Mouse (Mus musculus) liver, postnatal 0 days (tissue): ENCODE data around the gene Fbln7. TPM values are rescaled to one million over a fixed set of nuclear protein-coding genes. Genes with fewer than 3 reads are reported as not detected.

Experiments used
- ATAC-seq: fragments of 200-750 bp; cut with Nextera tagmentation; 2 replicates; pipeline ENCODE4 v1.8.0; 2017; ENCODE audit warnings: mild to moderate bottlenecking, moderate library complexity
- DNase-seq: peaks from one replicate; pipeline ENCODE4 v3.0.0-alpha.2; 2016
- H3K27ac ChIP-seq: fragments of 300-500 bp; sonication (generic); 2 replicates; pipeline ENCODE4 v1.5.1; 2014; ENCODE audit warnings: antibody characterized with exemption, moderate library complexity, mild to moderate bottlenecking, low read depth
- H3K27me3 ChIP-seq: fragments of 300-500 bp; sonication (generic); 2 replicates; pipeline ENCODE4 v1.6.1; 2014; ENCODE audit warnings: low read length, control low read depth, mixed read lengths; ENCODE audit not compliant: insufficient read depth
- H3K36me3 ChIP-seq: fragments of 300-500 bp; sonication (generic); replicated peaks from 2 replicates; pipeline ENCODE4 v1.6.1; 2014; ENCODE audit warnings: mild to moderate bottlenecking, control low read depth, low read length, moderate library complexity, mixed read lengths; ENCODE audit not compliant: insufficient read depth
- H3K4me1 ChIP-seq: fragments of 300-500 bp; sonication (generic); 2 replicates; pipeline ENCODE4 v1.6.1; 2014; ENCODE audit warnings: antibody characterized with exemption, mild to moderate bottlenecking, control low read depth; ENCODE audit not compliant: insufficient read depth
- H3K4me2 ChIP-seq: fragments of 300-500 bp; sonication (generic); 2 replicates; pipeline ENCODE4 v1.6.1; 2014; ENCODE audit warnings: low read depth, mild to moderate bottlenecking, low read length, moderate library complexity, mixed read lengths
- H3K4me3 ChIP-seq: fragments of 300-500 bp; sonication (generic); 2 replicates; pipeline ENCODE4 v1.5.1; 2014; ENCODE audit warnings: low read depth, low read length
- H3K9ac ChIP-seq: fragments of 300-500 bp; sonication (generic); replicated peaks from 2 replicates; pipeline ENCODE4 v1.6.1; 2014; ENCODE audit warnings: mild to moderate bottlenecking, moderate library complexity
- H3K9me3 ChIP-seq: fragments of 300-500 bp; sonication (generic); 2 replicates; pipeline ENCODE4 v1.6.1; 2016; ENCODE audit warnings: mild to moderate bottlenecking, control low read depth, low read length, mixed read lengths
- CTCF ChIP-seq: sonication (generic); IDR thresholded peaks from 2 replicates; pipeline ENCODE4 v1.5.1; 2016; ENCODE audit warnings: antibody characterized with exemption, low read depth
- EP300 ChIP-seq: IDR thresholded peaks from 2 replicates; pipeline ENCODE4 v1.6.1; 2016; ENCODE audit warnings: antibody characterized with exemption, low read depth, mild to moderate bottlenecking
- WGBS: fragments of 180-500 bp; shearing (Covaris S2); extraction: QIAGEN DNeasy Blood & Tissue Kit; methylation state at CpG from one replicate; pipeline ENCODE4 v1.1.7; 2014; ENCODE audit not compliant: insufficient replicate concordance; 5-methylcytosine and 5-hydroxymethylcytosine counted together
- polyA plus RNA-seq: library from polyadenylated mRNA; unstranded; fragments of >200 nt; fragmentation: Nextera tagmentation; extraction: Ambion mirVana; gene quantifications from 2 replicates; pipeline ENCODE4 v1.2.1, GENCODE M21; 2015

The Fbln7 gene
- polyA plus RNA-seq, 1 experiment from 2014 or later: 0.16 TPM

DNA sequence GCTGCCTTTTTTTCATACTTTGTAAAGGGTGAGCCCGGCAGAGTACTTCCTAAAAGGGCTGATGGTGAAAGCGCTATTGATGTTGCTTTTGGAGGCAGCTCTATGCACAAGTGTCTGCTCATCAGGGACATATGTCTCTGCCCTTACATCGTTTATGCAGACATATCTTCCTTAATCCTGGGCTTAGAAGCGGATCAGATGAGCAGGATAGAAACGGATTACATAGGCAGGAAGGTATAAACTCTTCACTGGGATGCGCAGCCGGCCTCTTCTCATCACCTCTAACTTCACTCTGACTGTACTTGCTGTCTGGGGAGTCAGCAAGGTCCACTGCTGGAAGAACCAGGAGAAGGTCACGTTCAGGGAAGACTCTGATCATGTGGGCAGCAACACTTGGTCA lies 25.2 kb upstream of the Fbln7 start:
- no peak for ATAC-seq
- TF ChIP-seq EP300 (no peak), CTCF (no peak)
- WGBS: 86% methylated on average over 8 of the region's 8 CpGs
- peaks cover 45% of the 10 kb centered on the region for H3K36me3 ChIP-seq
- no peaks in the 10 kb centered on the region for H3K27me3 ChIP-seq
- H3K4me1 ChIP-seq: 0 out of 2 replicates have a peak, but pooled peaks cover 3% of the 10 kb centered on the region
- no peaks in the 10 kb centered on the region for H3K9me3 ChIP-seq
- H3K27ac ChIP-seq: no peak overlapping the region
- DNase-seq: no peak
- no peak overlapping the region for H3K4me3 ChIP-seq
- H3K9ac ChIP-seq: no peak overlapping the region
- H3K4me2 ChIP-seq: no peak overlapping the region

DNA sequence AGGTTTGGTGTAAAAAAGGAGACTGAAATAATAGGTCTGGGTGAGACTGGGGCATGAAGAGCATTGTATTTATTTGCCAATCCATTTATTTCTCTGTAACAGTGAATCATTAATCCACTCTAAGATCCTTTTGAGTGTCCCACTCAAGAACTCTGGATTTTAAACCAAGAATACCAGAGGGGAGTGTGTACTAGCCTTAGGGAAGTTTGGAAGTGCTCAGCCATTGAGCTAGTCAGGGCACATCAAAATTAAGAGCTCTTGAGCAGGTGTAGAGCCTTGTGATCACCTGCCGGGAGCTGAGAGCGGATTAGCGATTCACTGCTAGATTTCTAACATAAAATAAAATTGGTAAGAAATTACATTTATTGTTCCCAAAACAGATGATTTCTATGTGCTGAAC lies 24.2 kb upstream of the Fbln7 start:
- Histone ChIP-seq H3K36me3 (peaks cover 51% of the 10 kb centered on the region), H3K27ac (no peak overlapping the region), H3K4me3 (no peak overlapping the region), H3K27me3 (no peaks in the 10 kb centered on the region), H3K4me2 (no peak overlapping the region), H3K9ac (no peak overlapping the region), H3K4me1 (no peaks in the 10 kb centered on the region), H3K9me3 (no peaks in the 10 kb centered on the region)
- no peak for TF ChIP-seq EP300
- no peak for TF ChIP-seq CTCF
- no peak for ATAC-seq
- no peak for DNase-seq
- 95% methylated on average over 3 of the region's 3 CpGs for WGBS

DNA sequence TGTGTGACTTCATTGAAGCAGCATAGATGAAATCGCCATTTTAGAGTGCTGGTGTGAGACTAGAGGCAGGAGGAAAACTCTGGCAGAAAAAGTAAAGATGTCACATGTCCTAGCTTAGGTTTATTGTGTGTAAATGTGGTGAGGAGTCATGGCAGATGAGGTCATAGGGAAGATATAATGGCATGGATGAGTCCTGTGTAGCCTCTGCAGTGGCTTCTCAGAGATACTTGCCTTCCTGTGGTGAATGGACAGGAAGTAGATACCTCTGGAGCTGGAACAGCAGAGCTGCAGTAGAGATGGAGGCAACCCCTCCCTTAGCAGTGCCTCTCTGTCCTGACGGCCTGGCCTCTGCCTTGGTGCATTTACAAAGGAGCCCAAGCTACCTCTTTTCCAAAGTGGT lies 23.3 kb upstream of the Fbln7 start:
- DNase-seq (no peak), ATAC-seq (peak; percentile 31; the same call in 1 of the 2 replicates)
- Histone ChIP-seq H3K27me3 (no peaks in the 10 kb centered on the region), H3K9me3 (no peaks in the 10 kb centered on the region), H3K4me3 (no peak overlapping the region), H3K27ac (no peak overlapping the region), H3K9ac (no peak overlapping the region), H3K4me2 (no peak overlapping the region), H3K36me3 (peaks cover 49% of the 10 kb centered on the region), H3K4me1 (no peaks in the 10 kb centered on the region)
- WGBS: 65% methylated on average over 2 of the region's 2 CpGs
- TF ChIP-seq EP300 (no peak), CTCF (no peak)

DNA sequence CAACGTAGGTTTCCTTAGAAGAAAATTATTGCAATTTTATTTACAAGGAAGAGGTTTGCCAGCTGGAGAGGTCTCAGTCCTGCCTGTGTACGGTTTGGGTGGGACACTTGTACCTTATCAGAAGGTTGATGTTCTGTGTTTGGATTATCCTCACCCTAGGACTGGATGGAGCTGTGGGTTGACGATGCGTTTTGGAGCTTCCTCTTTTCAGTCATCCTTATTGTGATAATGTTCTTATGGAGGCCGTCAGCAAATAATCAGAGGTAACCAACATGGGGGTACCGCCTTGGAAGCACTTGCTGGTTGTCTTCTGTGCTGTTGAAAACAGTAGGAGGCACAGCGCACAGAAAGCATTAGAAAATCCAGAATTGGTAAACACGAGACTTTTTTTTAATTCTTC lies 20.3 kb upstream of the Fbln7 start:
- Histone ChIP-seq H3K4me1 (no peaks in the 10 kb centered on the region), H3K9ac (no peak overlapping the region), H3K27ac (no peak overlapping the region), H3K4me2 (no peak overlapping the region), H3K36me3 (peaks cover 50% of the 10 kb centered on the region), H3K27me3 (no peaks in the 10 kb centered on the region), H3K4me3 (no peak overlapping the region), H3K9me3 (no peaks in the 10 kb centered on the region)
- no peak for TF ChIP-seq CTCF
- no peak for TF ChIP-seq EP300
- 67% methylated on average over 8 of the region's 8 CpGs for WGBS
- no peak for DNase-seq
- no peak for ATAC-seq

DNA sequence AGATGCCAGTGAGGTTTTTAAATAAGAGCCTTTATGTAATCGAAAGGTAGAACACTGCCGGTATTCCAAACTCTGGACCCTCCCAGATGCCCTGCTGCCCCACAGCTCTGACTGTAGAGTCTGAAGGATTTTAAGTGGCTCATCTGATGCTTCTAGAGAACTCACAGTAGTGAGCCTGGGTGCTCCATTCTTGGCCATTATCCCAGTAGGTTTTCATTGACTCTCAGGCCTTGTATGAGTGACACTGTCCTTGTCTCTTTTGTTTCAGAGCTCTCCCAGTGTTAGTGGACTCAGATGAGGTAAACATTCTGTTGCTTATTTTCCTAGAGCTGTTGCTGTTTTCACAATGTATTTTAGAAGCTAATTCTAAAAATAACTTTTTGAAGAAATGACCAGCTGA lies 12.7 kb upstream of the Fbln7 start:
- Histone ChIP-seq H3K36me3 (peaks cover 62% of the 10 kb centered on the region), H3K9me3 (no peaks in the 10 kb centered on the region), H3K27ac (no peak overlapping the region), H3K4me3 (no peak overlapping the region), H3K27me3 (no peaks in the 10 kb centered on the region), H3K4me2 (no peak overlapping the region), H3K9ac (no peak overlapping the region), H3K4me1 (no peaks in the 10 kb centered on the region)
- ATAC-seq (no peak), DNase-seq (no peak)
- 90% methylated on average over 2 of the region's 2 CpGs for WGBS
- TF ChIP-seq CTCF: no peak
- TF ChIP-seq EP300: no peak

DNA sequence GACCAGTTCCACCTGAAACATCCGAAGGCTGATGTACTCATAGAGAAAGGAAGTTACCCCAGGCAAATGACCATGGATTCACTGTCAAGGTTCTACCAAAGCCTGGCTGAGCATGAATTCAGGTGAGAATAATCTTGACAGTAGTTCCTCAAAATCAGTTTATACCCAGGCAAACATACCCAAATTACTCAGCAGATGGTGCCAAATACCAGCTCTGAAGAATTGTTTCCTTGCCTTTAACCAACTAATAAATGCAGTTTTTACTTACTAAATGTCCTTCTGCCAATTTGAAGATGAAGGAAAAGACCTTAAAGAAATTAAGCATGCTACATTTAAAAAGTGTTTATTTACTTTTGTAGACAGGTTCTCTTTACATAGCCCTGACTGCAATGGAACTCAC lies 6.1 kb upstream of the Fbln7 start:
- no peak overlapping the region for H3K9ac ChIP-seq
- TF ChIP-seq EP300: no peak
- 0 out of 2 replicates have a peak, but pooled peaks have one; percentile 13 for TF ChIP-seq CTCF
- H3K36me3 ChIP-seq: peaks cover 12% of the 10 kb centered on the region; the same call in 1 of the 2 replicates

DNA sequence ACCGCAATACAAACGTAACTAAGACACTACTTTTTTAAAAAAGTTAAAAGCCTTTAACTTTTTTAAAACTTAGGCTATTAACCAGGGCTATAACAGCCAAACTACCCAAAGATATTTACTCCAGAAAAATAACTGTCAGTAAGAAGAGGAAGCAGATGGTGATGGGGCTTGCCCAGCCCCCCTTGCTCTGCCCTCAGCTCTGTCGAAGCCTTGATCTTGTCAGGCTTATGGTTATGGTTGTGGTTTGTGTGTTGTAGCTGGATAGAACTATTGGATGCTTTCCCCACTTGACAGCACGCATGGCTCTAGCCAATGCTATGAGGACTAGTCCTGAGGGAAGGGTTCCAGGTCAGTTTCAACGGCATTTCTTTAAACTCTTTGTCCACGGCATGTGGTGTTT lies 3.8 kb upstream of the Fbln7 start:
- H3K4me3 ChIP-seq: no peak overlapping the region
- no peak overlapping the region for H3K9ac ChIP-seq
- TF ChIP-seq EP300 (no peak), CTCF (no peak)
- H3K27me3 ChIP-seq: peaks cover 6% of the 10 kb centered on the region
- H3K27ac ChIP-seq: no peak overlapping the region
- DNase-seq: no peak
- H3K4me1 ChIP-seq: peaks cover 4% of the 10 kb centered on the region; the same call in 1 of the 2 replicates
- 67% methylated on average over 6 of the region's 6 CpGs for WGBS
- H3K36me3 ChIP-seq: no peaks in the 10 kb centered on the region; the same call in 1 of the 2 replicates
- ATAC-seq: no peak
- H3K4me2 ChIP-seq: no peak overlapping the region
- H3K9me3 ChIP-seq: no peaks in the 10 kb centered on the region; the same call in 1 of the 2 replicates

More for the DNA sequence above, 6.1 kb upstream of the Fbln7 start:
- no peak overlapping the region for H3K27ac ChIP-seq
- H3K27me3 ChIP-seq: no peaks in the 10 kb centered on the region
- DNase-seq (no peak), ATAC-seq (no peak)
- H3K4me2 ChIP-seq: no peak overlapping the region
- no peaks in the 10 kb centered on the region; the same call in 1 of the 2 replicates for H3K9me3 ChIP-seq
- H3K4me1 ChIP-seq: no peaks in the 10 kb centered on the region
- H3K4me3 ChIP-seq: no peak overlapping the region
- 85% methylated on average over 1 of the region's 1 CpGs for WGBS
